Mouse (Mus musculus) regulatory T cell (primary cell): ENCODE measurements around the gene Podn.

ENCODE experiments used
- in situ Hi-C: fragments of 300-600 bp; cut with MboI, MseI; formaldehyde crosslinking; loops from one replicate; pipeline ENCODE4 v1.15.1; 2025; ENCODE audit warnings: high pct_unique_total_duplicates

Podn gene

DNA sequence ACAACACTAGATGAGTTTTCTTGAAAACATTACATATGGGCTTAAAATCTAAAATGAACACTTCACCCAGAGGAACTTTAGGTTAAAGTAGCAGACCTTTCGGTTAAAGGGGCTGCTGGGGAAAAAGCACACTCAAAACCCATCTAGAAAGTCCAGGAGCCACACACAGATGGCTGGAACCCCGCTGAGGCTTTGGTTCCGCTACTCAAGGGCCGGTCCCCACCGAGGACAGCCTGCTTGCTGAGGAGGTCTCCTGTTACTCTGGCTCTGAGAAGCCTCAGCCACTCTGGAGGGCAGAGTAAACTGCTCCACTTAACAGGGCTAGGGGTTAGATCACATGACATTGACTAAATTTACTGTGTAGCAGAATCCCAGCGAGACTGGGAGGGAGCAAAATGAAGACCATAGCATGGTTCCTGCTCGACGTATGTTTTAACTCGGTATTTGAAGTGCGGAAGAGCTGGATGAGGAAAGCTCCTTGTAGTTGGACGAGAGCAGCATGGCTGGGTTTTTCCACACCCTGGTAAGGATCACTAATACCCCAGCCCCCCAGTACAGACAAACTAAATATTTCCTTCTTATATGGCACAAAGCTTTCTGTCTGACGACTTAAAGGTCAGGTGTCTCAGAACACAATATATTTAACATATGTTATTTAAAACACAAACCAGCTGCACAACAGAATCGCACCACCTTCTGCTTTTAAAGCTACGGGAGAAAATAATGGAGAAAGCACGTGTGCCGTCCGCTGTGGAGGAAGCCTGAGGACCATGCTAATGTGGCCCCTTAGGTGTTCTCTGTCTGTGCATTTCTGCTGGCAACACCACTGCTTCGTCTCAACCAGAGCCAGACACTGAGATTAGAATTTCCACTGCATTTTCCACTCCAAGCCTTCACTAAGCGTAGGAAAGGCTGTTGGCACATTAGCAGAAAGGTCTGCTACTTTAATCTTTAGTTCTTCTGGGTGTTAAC is 50.8 kb downstream of the Podn start:
- in situ Hi-C loops: no loop called here

DNA sequence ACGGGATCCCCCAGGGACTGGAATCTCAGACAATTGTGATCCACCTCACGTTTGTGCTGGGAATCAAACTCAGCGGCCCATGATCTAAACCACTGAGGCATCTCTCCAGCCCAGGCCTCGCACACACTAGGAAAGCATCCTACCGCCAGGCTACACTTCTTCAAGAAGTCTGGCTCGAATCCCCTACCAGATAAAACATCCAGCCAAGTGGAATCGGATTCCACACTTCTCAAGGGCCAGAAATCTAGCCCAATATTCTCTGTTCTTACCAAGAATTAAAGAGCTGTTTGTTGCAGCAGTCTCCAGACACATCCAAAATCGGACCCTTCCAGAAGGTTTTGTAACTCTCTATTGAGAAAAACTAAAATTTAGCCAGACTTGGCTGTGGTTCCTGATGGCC is 59.2 kb downstream of the Podn start:
- in situ Hi-C loops: no loop called here

DNA sequence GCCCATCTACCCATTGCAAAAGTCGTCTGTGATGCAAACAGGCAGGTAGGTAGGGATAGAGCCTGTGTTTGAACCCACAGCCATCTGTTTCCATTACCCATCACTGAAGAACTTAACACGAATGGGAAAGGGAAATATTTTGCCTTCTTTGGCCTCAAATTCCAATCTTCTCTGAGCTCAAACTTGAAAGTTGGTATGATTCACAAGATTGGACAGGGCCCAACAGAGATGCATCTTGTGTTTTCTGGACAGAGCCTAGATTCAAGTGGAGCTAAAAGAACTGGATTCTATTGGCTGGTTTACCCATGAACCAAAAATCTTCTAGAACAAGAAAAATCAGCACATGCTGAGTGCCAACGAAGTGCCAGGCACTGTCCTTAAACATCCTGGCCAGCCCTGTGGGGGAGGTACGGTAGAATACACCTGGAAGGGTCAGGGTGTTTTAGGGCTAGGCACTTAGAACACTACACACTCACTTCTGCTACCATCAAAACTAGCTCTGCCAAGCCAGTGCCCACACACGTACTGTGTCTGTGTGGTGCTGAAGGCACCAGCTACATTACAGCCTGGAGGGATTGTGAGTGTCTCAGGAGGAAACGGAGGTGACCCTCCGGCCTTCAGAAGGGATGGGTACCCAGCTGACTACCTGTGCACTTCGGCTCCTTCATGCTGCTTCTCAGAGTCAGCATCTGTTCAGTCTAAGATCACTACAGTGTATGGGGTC is 63.0 kb downstream of the Podn start:
- in situ Hi-C loops: no loop called here

- in situ Hi-C loops: no loop called here
Observed at GRCm38 (mm10) chr4:108032352-108032849, 63.8 kb downstream of the Podn start.

GRCm38 (mm10) chr4:108031502-108032351 is 64.5 kb downstream of the Podn start:
- in situ Hi-C loops: no loop called here

DNA sequence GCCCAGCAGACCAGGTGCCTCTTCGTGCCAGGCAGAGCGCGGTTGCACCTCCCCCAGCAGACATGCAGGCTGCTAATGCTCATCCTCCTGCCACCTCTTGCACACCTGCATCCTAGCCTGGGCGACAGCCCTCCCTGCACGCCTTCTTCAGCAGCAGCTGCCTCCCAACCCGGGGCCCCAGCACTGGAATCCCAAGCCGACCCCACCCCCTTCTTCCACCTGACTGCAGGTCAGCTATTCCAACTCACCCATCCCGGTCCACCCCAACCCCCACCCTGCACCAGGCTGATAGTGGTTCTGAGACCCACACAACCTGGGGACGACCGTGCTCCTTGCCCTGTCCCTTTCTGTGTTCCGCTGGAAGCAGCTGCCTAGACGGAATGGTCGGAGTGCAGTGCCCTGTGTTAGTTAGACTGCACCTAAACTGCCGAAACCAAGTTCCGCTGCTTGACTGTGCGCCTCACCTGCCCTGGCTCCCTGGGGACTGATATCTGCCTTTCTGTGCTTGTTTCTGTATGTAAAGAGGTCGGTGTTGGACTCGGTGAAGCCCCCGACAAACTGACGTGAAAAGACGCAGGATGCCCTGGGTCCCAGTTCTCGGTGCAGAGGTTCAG is 65.2 kb downstream of the Podn start:
- in situ Hi-C loops: no loop called here

GRCm38 (mm10) chr4:108026193-108026592 is 70.1 kb downstream of the Podn start:
- in situ Hi-C loops: no loop called here

DNA sequence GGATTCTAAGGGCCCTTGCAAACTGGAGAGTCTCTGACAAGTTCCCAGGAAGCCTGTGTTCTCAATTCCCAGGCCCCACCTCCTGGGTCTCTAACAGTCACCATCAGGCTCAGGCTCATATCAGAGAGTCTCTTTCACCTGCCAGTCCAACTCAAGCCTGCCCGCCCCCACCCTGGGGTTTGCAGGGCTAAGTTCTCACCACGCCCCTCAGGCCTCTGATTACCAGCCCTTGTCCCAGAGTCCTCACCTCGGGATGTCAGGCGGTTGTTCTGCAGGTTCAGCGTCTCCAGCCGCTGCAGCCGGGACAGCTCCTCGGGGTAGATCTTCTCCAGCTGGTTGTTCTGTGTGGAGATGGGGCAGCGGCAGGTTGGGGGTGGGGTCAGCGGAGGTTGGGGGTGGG is 71.0 kb downstream of the Podn start:
- in situ Hi-C loops: no loop called here

DNA sequence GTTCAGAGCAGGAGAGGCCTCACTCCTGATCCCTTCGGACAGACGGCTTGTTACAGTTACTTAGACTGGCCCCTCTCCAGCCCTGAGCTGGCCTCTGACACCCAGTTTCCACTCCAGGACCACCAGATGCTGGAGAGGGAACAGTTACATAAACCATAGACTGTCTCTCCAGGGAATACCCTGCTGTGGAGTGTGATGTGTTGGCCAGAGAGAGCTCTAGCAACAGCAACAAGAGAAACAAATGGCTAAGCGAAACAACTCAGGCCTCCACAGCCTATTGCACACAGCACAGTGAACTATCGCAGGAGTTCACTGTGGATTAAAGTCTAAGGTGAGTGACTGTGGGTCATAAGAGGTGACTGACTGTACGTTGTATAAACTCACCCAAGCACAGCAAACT is 71.6 kb downstream of the Podn start:
- in situ Hi-C loops: no loop called here

GRCm38 (mm10) chr4:108023186-108023585 is 73.1 kb downstream of the Podn start:
- in situ Hi-C loops: no loop called here

DNA sequence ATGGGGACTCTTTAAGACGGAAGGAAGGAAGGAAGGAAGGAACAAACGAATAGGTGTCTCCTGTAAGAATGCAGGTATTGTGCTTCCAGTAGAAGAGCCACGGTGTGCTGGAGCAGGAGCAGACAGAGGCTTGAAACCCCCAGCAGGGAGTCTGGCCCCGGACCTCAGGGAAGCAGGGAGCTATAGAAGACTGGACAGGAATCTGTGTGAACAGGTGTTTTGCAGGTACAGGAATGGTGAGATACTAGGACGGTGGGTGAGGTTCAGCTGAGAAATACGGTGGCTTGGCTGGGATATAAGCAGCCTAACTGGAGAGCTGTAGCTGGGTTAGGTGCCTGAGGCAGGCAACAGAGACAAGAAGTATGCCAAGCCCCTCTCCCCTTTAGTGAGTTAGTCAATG is 76.1 kb downstream of the Podn start:
- in situ Hi-C loops: no loop called here

- in situ Hi-C loops: no loop called here
Observed at GRCm38 (mm10) chr4:108018961-108019921, 77.0 kb downstream of the Podn start.

GRCm38 (mm10) chr4:108018241-108018923 is 77.9 kb downstream of the Podn start:
- in situ Hi-C loops: no loop called here

GRCm38 (mm10) chr4:108017839-108018238 is 78.4 kb downstream of the Podn start:
- in situ Hi-C loops: no loop called here

DNA sequence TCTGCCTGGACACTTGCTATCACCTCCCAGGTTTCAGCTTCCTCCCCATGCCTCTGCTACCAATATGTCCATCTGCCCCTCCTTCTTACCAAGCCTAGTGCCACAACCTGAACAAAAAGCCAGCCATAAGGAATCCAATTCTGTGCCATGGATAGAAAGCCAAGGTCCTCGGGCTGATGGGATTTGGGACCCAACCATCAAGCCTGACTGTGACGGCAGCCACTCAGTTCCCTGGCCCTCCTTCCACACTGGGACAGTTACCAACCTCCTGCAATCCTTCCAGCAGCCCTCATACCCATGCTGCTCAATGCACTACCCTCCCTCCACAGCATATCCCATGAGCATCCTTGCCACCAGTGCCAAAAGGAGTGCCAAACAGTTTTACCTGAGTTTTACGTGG is 79.9 kb downstream of the Podn start:
- in situ Hi-C loops: no loop called here

DNA sequence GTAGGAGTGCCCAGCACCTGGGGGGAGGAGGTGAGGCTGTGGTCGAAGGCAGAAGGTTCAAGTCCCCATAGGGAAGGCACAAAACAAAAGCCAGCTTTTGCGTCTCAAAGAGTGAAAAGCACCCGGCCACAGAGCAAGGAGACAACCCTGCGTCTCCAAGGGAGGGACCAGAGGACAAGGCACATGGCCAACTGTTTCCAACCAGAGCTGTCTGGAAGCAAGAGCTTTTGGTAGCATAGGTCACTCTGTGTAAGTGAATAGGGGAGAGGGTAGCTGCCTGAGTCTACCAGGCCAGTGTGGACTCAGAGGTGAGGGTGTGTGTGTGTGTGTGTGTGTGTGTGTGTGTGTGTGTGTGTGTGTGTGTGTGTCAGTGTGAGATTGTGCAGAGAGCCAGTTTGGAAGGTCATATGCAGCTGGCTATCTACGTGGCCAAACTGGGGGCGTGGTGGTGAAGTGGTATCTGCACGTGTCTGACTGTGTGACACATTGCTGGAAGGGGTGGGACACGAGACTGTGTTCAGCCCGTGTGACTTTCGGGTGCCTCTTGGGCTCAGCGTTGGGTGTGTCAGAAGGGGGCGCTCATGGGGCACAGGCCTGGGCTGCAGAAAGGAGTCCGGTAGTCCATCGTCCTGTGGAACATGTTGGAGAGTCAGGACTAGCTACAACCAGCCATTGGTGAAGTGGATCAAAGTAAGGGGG is 81.0 kb downstream of the Podn start:
- in situ Hi-C loops: no loop called here

DNA sequence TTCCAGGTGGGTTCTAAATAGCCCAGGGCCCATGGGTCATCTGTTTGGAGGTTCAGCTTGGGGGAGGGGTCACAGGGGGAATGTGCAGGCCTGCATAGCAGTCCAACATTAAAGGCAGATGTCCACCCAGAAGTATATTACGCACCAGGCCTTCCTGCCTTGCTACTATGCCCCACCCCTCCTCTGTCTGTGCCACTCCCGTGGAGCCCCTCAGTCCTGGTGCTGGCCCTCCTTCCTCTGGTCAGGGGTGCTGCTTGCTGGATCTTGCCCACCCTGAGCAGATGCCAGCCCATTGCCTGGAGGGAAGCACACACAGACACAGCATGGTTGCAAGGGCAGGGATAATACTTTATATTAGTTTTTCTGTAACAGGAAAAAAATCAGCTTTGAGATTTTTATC is 81.8 kb downstream of the Podn start:
- in situ Hi-C loops: no loop called here

DNA sequence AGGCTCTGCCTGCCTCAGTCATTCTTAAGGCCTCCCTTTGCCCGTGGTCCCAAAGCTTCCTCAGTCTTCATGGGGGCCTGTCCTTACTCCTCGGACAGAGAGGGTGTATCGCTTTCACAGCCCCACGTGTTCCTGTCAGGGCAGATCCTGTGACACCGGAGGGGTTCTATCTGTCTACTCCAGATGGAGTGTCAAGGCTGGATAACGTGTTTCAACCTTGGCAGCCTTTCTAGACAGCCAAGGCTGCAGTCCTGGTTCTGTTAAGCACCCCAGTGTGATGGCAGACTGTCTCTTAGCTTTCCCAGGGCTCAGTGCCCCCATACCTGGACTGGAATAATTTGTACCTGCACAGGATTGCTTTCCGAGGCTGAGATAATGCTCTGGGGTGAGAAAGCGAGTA is 87.7 kb downstream of the Podn start:
- in situ Hi-C loops: no loop called here

- in situ Hi-C loops: no loop called here
Observed at GRCm38 (mm10) chr4:108007532-108008103, 88.6 kb downstream of the Podn start.
